Mouse (Mus musculus): ENCODE results near the gene Capn13. TPM values are rescaled to one million over a fixed set of nuclear protein-coding genes. Genes with fewer than 3 reads are reported as not detected.

Gene Capn13
- total and polyA plus RNA-seq, 2 experiments from 2014 or later = 0.09 TPM; not detected in 1

- DNase-seq (ENCODE audit: low spot score) (peak; percentile 68), ATAC-seq (ENCODE audit: low FRiP score) (no peak)
- H3K9me3 ChIP-seq (ENCODE audit: low read length) = no peaks in the 10 kb centered on the region
- 34% methylated on average over 6 of the region's 6 CpGs for WGBS
- TF ChIP-seq CTCF (IDR thresholded peaks at IDR 0.05) = no peak
- no peaks in the 10 kb centered on the region for H3K36me3 ChIP-seq (ENCODE audit: insufficient read depth, low read length)
- no peak overlapping the region for H3K4me2 ChIP-seq (ENCODE audit: low read depth, low read length, poor library complexity, severe bottlenecking)
- no peaks in the 10 kb centered on the region for H3K27me3 ChIP-seq (ENCODE audit: insufficient read depth, low read length)
- H3K9ac ChIP-seq (replicated peaks; ENCODE audit: low read length, poor library complexity, severe bottlenecking) = no peak overlapping the region
- H3K27ac ChIP-seq (ENCODE audit: low read depth, low read length) = no peak overlapping the region
- no peaks in the 10 kb centered on the region for H3K4me1 ChIP-seq (ENCODE audit: insufficient read depth, low read length)
- no peak overlapping the region for H3K4me3 ChIP-seq (ENCODE audit: low read depth, low read length)
Measured at GRCm38 (mm10) chr17:73325314-73325713, 75.4 kb downstream of the Capn13 start.

- no peak overlapping the region for H3K4me3 ChIP-seq (ENCODE audit: low read depth, low read length)
- peak; percentile 58 for DNase-seq (ENCODE audit: low spot score)
- no peak for TF ChIP-seq CTCF (IDR thresholded peaks at IDR 0.05)
- 64% methylated on average over 6 of the region's 6 CpGs for WGBS
- no peak overlapping the region for H3K4me2 ChIP-seq (ENCODE audit: low read depth, low read length, poor library complexity, severe bottlenecking)
- no peak for ATAC-seq (ENCODE audit: low FRiP score)
- no peak overlapping the region for H3K9ac ChIP-seq (replicated peaks; ENCODE audit: low read length, poor library complexity, severe bottlenecking)
- no peaks in the 10 kb centered on the region for H3K36me3 ChIP-seq (ENCODE audit: insufficient read depth, low read length)
- H3K27ac ChIP-seq (ENCODE audit: low read depth, low read length) = no peak overlapping the region
- H3K9me3 ChIP-seq (ENCODE audit: low read length) = no peaks in the 10 kb centered on the region
- H3K27me3 ChIP-seq (ENCODE audit: insufficient read depth, low read length) = no peaks in the 10 kb centered on the region
- no peaks in the 10 kb centered on the region for H3K4me1 ChIP-seq (ENCODE audit: insufficient read depth, low read length)
Measured at GRCm38 (mm10) chr17:73324732-73325131, 75.9 kb downstream of the Capn13 start.

- H3K9me3 ChIP-seq (ENCODE audit: low read length) = no peaks in the 10 kb centered on the region
- no peak overlapping the region for H3K27ac ChIP-seq (ENCODE audit: low read depth, low read length)
- 83% methylated on average over 3 of the region's 3 CpGs for WGBS
- no peak overlapping the region for H3K9ac ChIP-seq (replicated peaks; ENCODE audit: low read length, poor library complexity, severe bottlenecking)
- H3K36me3 ChIP-seq (ENCODE audit: insufficient read depth, low read length) = no peaks in the 10 kb centered on the region
- H3K4me2 ChIP-seq (ENCODE audit: low read depth, low read length, poor library complexity, severe bottlenecking) = no peak overlapping the region
- no peaks in the 10 kb centered on the region for H3K4me1 ChIP-seq (ENCODE audit: insufficient read depth, low read length)
- no peak for TF ChIP-seq CTCF (IDR thresholded peaks at IDR 0.05)
- ATAC-seq (ENCODE audit: low FRiP score) = no peak
- no peaks in the 10 kb centered on the region for H3K27me3 ChIP-seq (ENCODE audit: insufficient read depth, low read length)
- no peak for DNase-seq (ENCODE audit: low spot score)
- H3K4me3 ChIP-seq (ENCODE audit: low read depth, low read length) = no peak overlapping the region
Measured at GRCm38 (mm10) chr17:73323981-73324380, 76.7 kb downstream of the Capn13 start.

DNA sequence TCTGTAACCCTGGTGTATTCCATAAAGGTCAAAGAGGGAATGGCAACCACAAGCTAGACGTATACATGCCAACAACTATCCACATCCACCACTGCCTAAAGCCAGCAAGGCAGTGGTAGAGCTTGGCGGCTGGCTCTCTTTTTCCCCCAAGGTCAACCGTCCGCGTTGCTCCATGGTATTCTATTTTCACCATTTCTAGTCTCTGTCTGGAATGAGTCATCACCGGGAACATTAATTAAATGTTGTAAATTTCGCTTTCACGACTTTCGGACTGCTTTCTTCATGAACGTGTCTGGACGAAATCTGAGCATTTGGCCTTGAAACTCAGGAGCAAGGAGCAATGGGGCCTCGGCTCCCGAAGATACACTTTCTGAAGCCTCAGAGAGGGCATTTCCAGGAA, 85.9 kb downstream of the Capn13 start:
- no peak for ATAC-seq (ENCODE audit: low FRiP score)

GRCm38 (mm10) chr17:73311491-73311890, 89.2 kb downstream of the Capn13 start:
- DNase-seq (ENCODE audit: low spot score) (no peak), ATAC-seq (ENCODE audit: low FRiP score) (no peak)
- Histone ChIP-seq H3K4me2 (ENCODE audit: low read depth, low read length, poor library complexity, severe bottlenecking) (no peak overlapping the region), H3K9me3 (ENCODE audit: low read length) (no peaks in the 10 kb centered on the region), H3K4me1 (ENCODE audit: insufficient read depth, low read length) (no peaks in the 10 kb centered on the region), H3K27ac (ENCODE audit: low read depth, low read length) (no peak overlapping the region), H3K36me3 (ENCODE audit: insufficient read depth, low read length) (no peaks in the 10 kb centered on the region), H3K9ac (replicated peaks; ENCODE audit: low read length, poor library complexity, severe bottlenecking) (no peak overlapping the region), H3K4me3 (ENCODE audit: low read depth, low read length) (no peak overlapping the region), H3K27me3 (ENCODE audit: insufficient read depth, low read length) (no peaks in the 10 kb centered on the region)
- 97% methylated on average over 5 of the region's 5 CpGs for WGBS
- TF ChIP-seq CTCF (IDR thresholded peaks at IDR 0.05) = no peak

More for the DNA sequence above, 85.9 kb downstream of the Capn13 start:
- no peaks in the 10 kb centered on the region for H3K27me3 ChIP-seq (ENCODE audit: insufficient read depth, low read length)
- no peak for DNase-seq (ENCODE audit: low spot score)
- no peak for TF ChIP-seq CTCF (IDR thresholded peaks at IDR 0.05)
- H3K9me3 ChIP-seq (ENCODE audit: low read length) = no peaks in the 10 kb centered on the region
- H3K4me3 ChIP-seq (ENCODE audit: low read depth, low read length) = no peak overlapping the region
- no peak overlapping the region for H3K9ac ChIP-seq (replicated peaks; ENCODE audit: low read length, poor library complexity, severe bottlenecking)
- no peak overlapping the region for H3K4me2 ChIP-seq (ENCODE audit: low read depth, low read length, poor library complexity, severe bottlenecking)
- no peaks in the 10 kb centered on the region for H3K36me3 ChIP-seq (ENCODE audit: insufficient read depth, low read length)
- no peak overlapping the region for H3K27ac ChIP-seq (ENCODE audit: low read depth, low read length)
- 95% methylated on average over 13 of the region's 13 CpGs for WGBS
- H3K4me1 ChIP-seq (ENCODE audit: insufficient read depth, low read length) = no peaks in the 10 kb centered on the region

GRCm38 (mm10) chr17:73308691-73309090, 92.0 kb downstream of the Capn13 start:
- Histone ChIP-seq H3K9me3 (ENCODE audit: low read length) (no peaks in the 10 kb centered on the region), H3K27me3 (ENCODE audit: insufficient read depth, low read length) (no peaks in the 10 kb centered on the region), H3K9ac (replicated peaks; ENCODE audit: low read length, poor library complexity, severe bottlenecking) (no peak overlapping the region), H3K4me1 (ENCODE audit: insufficient read depth, low read length) (no peaks in the 10 kb centered on the region), H3K4me3 (ENCODE audit: low read depth, low read length) (no peak overlapping the region), H3K4me2 (ENCODE audit: low read depth, low read length, poor library complexity, severe bottlenecking) (no peak overlapping the region), H3K27ac (ENCODE audit: low read depth, low read length) (no peak overlapping the region), H3K36me3 (ENCODE audit: insufficient read depth, low read length) (no peaks in the 10 kb centered on the region)
- 88% methylated on average over 4 of the region's 4 CpGs for WGBS
- DNase-seq (ENCODE audit: low spot score) (no peak), ATAC-seq (ENCODE audit: low FRiP score) (no peak)
- TF ChIP-seq CTCF (IDR thresholded peaks at IDR 0.05) = no peak

Measured in midbrain, postnatal 0 days (tissue).